Mouse (Mus musculus): ENCODE results near the gene Cib4. TPM values are rescaled to one million over a fixed set of nuclear protein-coding genes. Genes with fewer than 3 reads are reported as not detected.
A peak's percentile ranks its signal among the peaks of the same experiment; 100 is the strongest.

The Cib4 gene
- polyA plus RNA-seq, 1 experiment from 2014 or later, result not detected

- no peaks in the 10 kb centered on the region for H3K9me3 ChIP-seq
- no peak overlapping the region for H3K27ac ChIP-seq (replicated peaks)
- H3K36me3 ChIP-seq, result no peaks in the 10 kb centered on the region
- no peak for ATAC-seq (ENCODE audit: low read depth)
- no peaks in the 10 kb centered on the region for H3K27me3 ChIP-seq
- H3K4me3 ChIP-seq, result no peak overlapping the region
- no peak overlapping the region for H3K4me2 ChIP-seq
- no peak overlapping the region for H3K9ac ChIP-seq
- H3K4me1 ChIP-seq (replicated peaks), result peaks cover 20% of the 10 kb centered on the region; the same call in 1 of the 2 replicates
- WGBS, result 84% methylated on average over 5 of the region's 5 CpGs
Measured at GRCm38 (mm10) chr5:30527129-30527528, 18.5 kb downstream of the Cib4 start.

- Histone ChIP-seq H3K9ac (no peak overlapping the region), H3K27me3 (no peaks in the 10 kb centered on the region), H3K9me3 (no peaks in the 10 kb centered on the region), H3K27ac (replicated peaks) (peak overlapping the region; percentile 29; the same call in 1 of the 2 replicates), H3K4me3 (no peak overlapping the region), H3K4me1 (replicated peaks) (peaks cover 20% of the 10 kb centered on the region; the same call in 1 of the 2 replicates), H3K36me3 (no peaks in the 10 kb centered on the region), H3K4me2 (no peak overlapping the region)
- 22% methylated on average over 12 of the region's 12 CpGs for WGBS
- ATAC-seq (ENCODE audit: low read depth), result peak; percentile 79
Measured at GRCm38 (mm10) chr5:30525920-30526836, 19.5 kb downstream of the Cib4 start.

GRCm38 (mm10) chr5:30524213-30524612 is 21.4 kb downstream of the Cib4 start:
- peaks cover 29% of the 10 kb centered on the region; the same call in 1 of the 2 replicates for H3K4me1 ChIP-seq (replicated peaks)
- H3K36me3 ChIP-seq, result no peaks in the 10 kb centered on the region
- ATAC-seq (ENCODE audit: low read depth), result no peak
- no peak overlapping the region for H3K4me3 ChIP-seq
- no peak overlapping the region for H3K9ac ChIP-seq
- H3K27me3 ChIP-seq, result no peaks in the 10 kb centered on the region
- WGBS, result 45% methylated on average over 3 of the region's 3 CpGs
- H3K27ac ChIP-seq (replicated peaks), result no peak overlapping the region
- no peak overlapping the region for H3K4me2 ChIP-seq
- H3K9me3 ChIP-seq, result no peaks in the 10 kb centered on the region

DNA sequence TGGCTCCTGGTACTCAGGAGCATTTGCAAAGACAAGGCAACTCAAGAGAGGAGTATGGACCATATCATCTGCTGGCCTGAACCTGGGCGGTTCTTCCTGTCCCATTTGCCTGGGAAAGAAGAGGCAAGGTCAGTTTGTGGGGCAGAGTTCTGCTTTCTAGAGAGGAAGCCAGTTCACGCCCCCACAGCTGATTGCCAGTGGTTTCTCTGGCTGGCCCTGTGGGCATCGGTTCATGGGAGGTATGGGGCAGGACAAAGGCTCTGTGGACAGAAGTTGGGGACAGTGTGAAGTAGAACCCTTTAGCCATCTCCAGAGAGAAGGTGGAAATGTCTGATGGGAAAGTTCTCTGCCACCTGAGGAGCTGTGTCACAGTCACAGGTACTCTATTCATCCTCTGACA is 22.5 kb downstream of the Cib4 start:
- H3K4me2 ChIP-seq, result no peak overlapping the region
- H3K36me3 ChIP-seq, result no peaks in the 10 kb centered on the region
- H3K9me3 ChIP-seq, result no peaks in the 10 kb centered on the region
- no peak for ATAC-seq (ENCODE audit: low read depth)
- no peak overlapping the region for H3K9ac ChIP-seq
- H3K4me3 ChIP-seq, result no peak overlapping the region
- no peak overlapping the region for H3K27ac ChIP-seq (replicated peaks)
- 92% methylated on average over 3 of the region's 3 CpGs for WGBS
- no peaks in the 10 kb centered on the region for H3K27me3 ChIP-seq
- peaks cover 32% of the 10 kb centered on the region for H3K4me1 ChIP-seq (replicated peaks)

- ATAC-seq (ENCODE audit: low read depth), result no peak
- H3K4me3 ChIP-seq, result no peak overlapping the region
- WGBS, result 69% methylated on average over 8 of the region's 8 CpGs
- H3K9ac ChIP-seq, result no peak overlapping the region
- peaks cover 37% of the 10 kb centered on the region for H3K4me1 ChIP-seq (replicated peaks)
- H3K4me2 ChIP-seq, result no peak overlapping the region
- H3K36me3 ChIP-seq, result no peaks in the 10 kb centered on the region
- no peaks in the 10 kb centered on the region for H3K9me3 ChIP-seq
- no peaks in the 10 kb centered on the region for H3K27me3 ChIP-seq
- H3K27ac ChIP-seq (replicated peaks), result no peak overlapping the region
Measured at GRCm38 (mm10) chr5:30522406-30522805, 23.2 kb downstream of the Cib4 start.

- no peak for ATAC-seq (ENCODE audit: low read depth)
Measured at GRCm38 (mm10) chr5:30520214-30520732, 25.4 kb downstream of the Cib4 start.

GRCm38 (mm10) chr5:30519494-30519893 is 26.1 kb downstream of the Cib4 start:
- H3K4me1 ChIP-seq (replicated peaks), result peaks cover 20% of the 10 kb centered on the region
- ATAC-seq (ENCODE audit: low read depth), result no peak
- no peak overlapping the region for H3K27ac ChIP-seq (replicated peaks)
- H3K36me3 ChIP-seq, result no peaks in the 10 kb centered on the region
- no peaks in the 10 kb centered on the region for H3K27me3 ChIP-seq
- WGBS, result 46% methylated on average over 7 of the region's 7 CpGs
- H3K9me3 ChIP-seq, result no peaks in the 10 kb centered on the region
- no peak overlapping the region for H3K4me2 ChIP-seq
- H3K4me3 ChIP-seq, result no peak overlapping the region
- H3K9ac ChIP-seq, result peak overlapping the region; percentile 22; the same call in 1 of the 2 replicates

More at GRCm38 (mm10) chr5:30520214-30520732, 25.4 kb downstream of the Cib4 start:
- 79% methylated on average over 10 of the region's 10 CpGs for WGBS
- Histone ChIP-seq H3K4me3 (no peak overlapping the region), H3K36me3 (no peaks in the 10 kb centered on the region), H3K9ac (no peak overlapping the region), H3K27me3 (no peaks in the 10 kb centered on the region), H3K4me1 (replicated peaks) (peaks cover 21% of the 10 kb centered on the region), H3K27ac (replicated peaks) (no peak overlapping the region), H3K4me2 (no peak overlapping the region), H3K9me3 (no peaks in the 10 kb centered on the region)

GRCm38 (mm10) chr5:30518547-30518946 is 27.1 kb downstream of the Cib4 start:
- Histone ChIP-seq H3K4me1 (replicated peaks) (peaks cover 17% of the 10 kb centered on the region), H3K9me3 (no peaks in the 10 kb centered on the region), H3K27me3 (no peaks in the 10 kb centered on the region), H3K36me3 (no peaks in the 10 kb centered on the region), H3K27ac (replicated peaks) (no peak overlapping the region), H3K9ac (no peak overlapping the region), H3K4me3 (no peak overlapping the region), H3K4me2 (no peak overlapping the region)
- WGBS, result 85% methylated on average over 6 of the region's 6 CpGs
- ATAC-seq (ENCODE audit: low read depth), result no peak

- no peak for ATAC-seq (ENCODE audit: low read depth)
- WGBS, result 55% methylated on average over 5 of the region's 5 CpGs
Measured at GRCm38 (mm10) chr5:30518108-30518507, 27.5 kb downstream of the Cib4 start.

DNA sequence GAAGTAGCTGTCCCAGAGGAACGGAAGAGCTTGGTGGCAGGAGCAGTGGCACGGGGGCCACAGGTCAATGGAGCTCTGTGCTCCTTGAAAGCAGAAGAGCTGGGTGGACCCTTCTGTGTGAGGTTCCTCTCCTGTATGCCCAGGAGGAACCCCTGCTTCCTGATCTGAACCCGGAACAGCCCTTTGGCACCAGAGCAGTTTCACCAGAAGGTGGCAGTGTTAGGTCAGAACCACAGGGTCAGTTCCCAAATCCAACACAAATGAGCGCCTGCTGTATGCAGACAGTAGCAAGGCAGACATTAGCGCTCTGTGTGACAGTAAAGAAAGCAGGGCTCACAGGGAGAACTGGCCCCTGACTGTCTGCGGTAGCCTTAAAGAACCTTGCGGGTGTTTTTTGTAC is 29.3 kb downstream of the Cib4 start:
- Histone ChIP-seq H3K9ac (no peak overlapping the region), H3K27ac (replicated peaks) (no peak overlapping the region), H3K4me2 (no peak overlapping the region), H3K9me3 (no peaks in the 10 kb centered on the region), H3K36me3 (no peaks in the 10 kb centered on the region), H3K4me3 (no peak overlapping the region), H3K4me1 (replicated peaks) (peaks cover 17% of the 10 kb centered on the region), H3K27me3 (no peaks in the 10 kb centered on the region)
- no peak for ATAC-seq (ENCODE audit: low read depth)
- WGBS, result 55% methylated on average over 7 of the region's 7 CpGs

More at GRCm38 (mm10) chr5:30518108-30518507, 27.5 kb downstream of the Cib4 start:
- H3K27ac ChIP-seq (replicated peaks), result no peak overlapping the region
- H3K4me3 ChIP-seq, result no peak overlapping the region
- H3K36me3 ChIP-seq, result no peaks in the 10 kb centered on the region
- H3K9me3 ChIP-seq, result no peaks in the 10 kb centered on the region
- peaks cover 17% of the 10 kb centered on the region for H3K4me1 ChIP-seq (replicated peaks)
- no peak overlapping the region for H3K9ac ChIP-seq
- no peak overlapping the region for H3K4me2 ChIP-seq
- H3K27me3 ChIP-seq, result no peaks in the 10 kb centered on the region

- Histone ChIP-seq H3K9ac (no peak overlapping the region), H3K36me3 (no peaks in the 10 kb centered on the region), H3K27ac (replicated peaks) (no peak overlapping the region), H3K4me3 (no peak overlapping the region), H3K4me2 (no peak overlapping the region), H3K27me3 (no peaks in the 10 kb centered on the region), H3K4me1 (replicated peaks) (peaks cover 4% of the 10 kb centered on the region), H3K9me3 (no peaks in the 10 kb centered on the region)
- ATAC-seq (ENCODE audit: low read depth), result no peak
- WGBS, result 63% methylated on average over 8 of the region's 8 CpGs
Measured at GRCm38 (mm10) chr5:30513111-30513510, 32.5 kb downstream of the Cib4 start.

GRCm38 (mm10) chr5:30497299-30497698 is 48.3 kb downstream of the Cib4 start:
- Histone ChIP-seq H3K4me1 (replicated peaks) (no peaks in the 10 kb centered on the region), H3K9ac (no peak overlapping the region), H3K27me3 (no peaks in the 10 kb centered on the region), H3K4me2 (no peak overlapping the region), H3K36me3 (no peaks in the 10 kb centered on the region), H3K27ac (replicated peaks) (no peak overlapping the region), H3K4me3 (no peak overlapping the region), H3K9me3 (no peaks in the 10 kb centered on the region)
- ATAC-seq (ENCODE audit: low read depth), result no peak
- WGBS, result 69% methylated on average over 7 of the region's 7 CpGs
